Mouse (Mus musculus) G1E (cell line): ENCODE measurements around the gene Sulf2. TPM values are rescaled to one million over a fixed set of nuclear protein-coding genes. Genes with fewer than 3 reads are reported as not detected.

Source experiments
- ATAC-seq: 2 replicates; pipeline ENCODE4 v1.8.0; 2016; ENCODE audit warnings: mild to moderate bottlenecking; ENCODE audit not compliant: insufficient number of reproducible peaks, poor library complexity, low FRiP score, severe bottlenecking; ENCODE audit errors: extremely low read depth
- DNase-seq: peaks from one replicate; pipeline ENCODE4 v3.0.0; 2012; ENCODE audit warnings: low spot score
- H3K27me3 ChIP-seq: 2 replicates; pipeline ENCODE4 v1.6.1; 2012; ENCODE audit warnings: mild to moderate bottlenecking, low read length, inconsistent platforms; ENCODE audit not compliant: insufficient read depth
- H3K36me3 ChIP-seq: replicated peaks from 2 replicates; pipeline ENCODE3; 2012; ENCODE audit warnings: mild to moderate bottlenecking, inconsistent platforms
- H3K4me1 ChIP-seq: 2 replicates; pipeline ENCODE4 v1.6.1; 2012; ENCODE audit warnings: low read depth, low read length, inconsistent platforms, mixed read lengths; ENCODE audit not compliant: insufficient read depth
- H3K4me3 ChIP-seq: 2 replicates; pipeline ENCODE4 v1.5.1; 2012; ENCODE audit warnings: low read depth, mild to moderate bottlenecking, inconsistent platforms, low read length, moderate library complexity, mixed read lengths
- H3K9me3 ChIP-seq: replicated peaks from 2 replicates; pipeline ENCODE4 v1.6.1; 2012; ENCODE audit warnings: inconsistent platforms
- CTCF ChIP-seq: IDR thresholded peaks from 2 replicates; pipeline ENCODE4 v1.5.1; 2012; ENCODE audit warnings: low read depth, low read length, inconsistent platforms, mixed read lengths
- GATA1 ChIP-seq: IDR thresholded peaks from 2 replicates; pipeline ENCODE4 v1.6.1; 2012; ENCODE audit warnings: borderline replicate concordance, low read length, inconsistent platforms, mixed read lengths
- GATA2 ChIP-seq: IDR thresholded peaks from 2 replicates; pipeline ENCODE4 v1.6.1; 2012; ENCODE audit warnings: low read depth, low read length, inconsistent platforms, borderline replicate concordance
- POLR2AphosphoS5 ChIP-seq: IDR thresholded peaks from 2 replicates; pipeline ENCODE4 v1.6.1; 2012; ENCODE audit warnings: low read depth, low read length, inconsistent platforms; ENCODE audit not compliant: insufficient replicate concordance
- TAL1 ChIP-seq: conservative IDR thresholded peaks from 2 replicates; pipeline ENCODE4 v1.6.1; 2012; ENCODE audit warnings: low read depth, low read length, inconsistent platforms, mixed read lengths
- polyA plus RNA-seq: library from polyadenylated mRNA; stranded (reverse); fragments of >175 nt; gene quantifications from 2 replicates; pipeline ENCODE4 v1.2.3, GENCODE M21; 2012
- total RNA-seq, 2 experiments: library from RNA; stranded (forward) in 1 of 2; stranded (reverse) in 1 of 2; fragments of 200-1000 nt in 1 of 2; fragments of >200 nt in 1 of 2; fragmentation: Nextera tagmentation in 1 of 2; gene quantifications; 2 replicates each; pipeline ENCODE4 v1.2.3; 2014 to 2017

The Sulf2 gene
- total and polyA plus RNA-seq, 3 experiments = 0.16 TPM; not detected in 2

- Histone ChIP-seq H3K27me3 (no peaks in the 10 kb centered on the region), H3K4me3 (no peak overlapping the region), H3K4me1 (no peaks in the 10 kb centered on the region), H3K36me3 (no peaks in the 10 kb centered on the region), H3K9me3 (peaks cover 55% of the 10 kb centered on the region)
- TF ChIP-seq TAL1 = no peak
- no peak for TF ChIP-seq GATA2
- no peak for TF ChIP-seq GATA1
- TF ChIP-seq POLR2AphosphoS5 = no peak
- TF ChIP-seq CTCF = no peak
- no peak for ATAC-seq
- no peak for DNase-seq
Observed at GRCm38 (mm10) chr2:166107911-166108310, 47.6 kb downstream of the Sulf2 start.

- H3K9me3 ChIP-seq = peaks cover 47% of the 10 kb centered on the region
- no peak overlapping the region for H3K4me3 ChIP-seq
- no peaks in the 10 kb centered on the region for H3K27me3 ChIP-seq
- no peaks in the 10 kb centered on the region for H3K36me3 ChIP-seq
- no peak for ATAC-seq
- no peaks in the 10 kb centered on the region for H3K4me1 ChIP-seq
- no peak for DNase-seq
- TF ChIP-seq GATA1 (no peak), CTCF (no peak), TAL1 (no peak), GATA2 (no peak), POLR2AphosphoS5 (no peak)
Observed at GRCm38 (mm10) chr2:166106631-166107030, 48.8 kb downstream of the Sulf2 start.

- Histone ChIP-seq H3K4me1 (no peaks in the 10 kb centered on the region), H3K27me3 (no peaks in the 10 kb centered on the region), H3K9me3 (peaks cover 41% of the 10 kb centered on the region), H3K4me3 (no peak overlapping the region), H3K36me3 (no peaks in the 10 kb centered on the region)
- no peak for DNase-seq
- ATAC-seq = no peak
- TF ChIP-seq POLR2AphosphoS5 = no peak
- no peak for TF ChIP-seq TAL1
- no peak for TF ChIP-seq GATA1
- no peak for TF ChIP-seq GATA2
- no peak for TF ChIP-seq CTCF
Observed at GRCm38 (mm10) chr2:166105911-166106310, 49.6 kb downstream of the Sulf2 start.

- H3K27me3 ChIP-seq = no peaks in the 10 kb centered on the region
- TF ChIP-seq TAL1 = no peak
- peaks cover 31% of the 10 kb centered on the region for H3K9me3 ChIP-seq
- ATAC-seq (no peak), DNase-seq (no peak)
- no peak overlapping the region for H3K4me3 ChIP-seq
- H3K36me3 ChIP-seq = no peaks in the 10 kb centered on the region
- no peaks in the 10 kb centered on the region for H3K4me1 ChIP-seq
Observed at GRCm38 (mm10) chr2:166102893-166103292, 52.6 kb downstream of the Sulf2 start.

- H3K9me3 ChIP-seq = peaks cover 19% of the 10 kb centered on the region
- ATAC-seq (no peak), DNase-seq (no peak)
- no peaks in the 10 kb centered on the region for H3K4me1 ChIP-seq
- H3K36me3 ChIP-seq = no peaks in the 10 kb centered on the region
- no peaks in the 10 kb centered on the region for H3K27me3 ChIP-seq
- no peak overlapping the region for H3K4me3 ChIP-seq
- TF ChIP-seq POLR2AphosphoS5 (no peak), TAL1 (no peak), GATA2 (no peak), CTCF (no peak), GATA1 (no peak)
Observed at GRCm38 (mm10) chr2:166100309-166101262, 54.9 kb downstream of the Sulf2 start.

- Histone ChIP-seq H3K9me3 (peaks cover 24% of the 10 kb centered on the region), H3K27me3 (no peaks in the 10 kb centered on the region), H3K36me3 (no peaks in the 10 kb centered on the region), H3K4me3 (no peak overlapping the region), H3K4me1 (no peaks in the 10 kb centered on the region)
- DNase-seq = no peak
- TF ChIP-seq POLR2AphosphoS5 = no peak
- TF ChIP-seq CTCF = no peak
- TF ChIP-seq TAL1 = no peak
- no peak for ATAC-seq
Observed at GRCm38 (mm10) chr2:166098292-166098933, 57.0 kb downstream of the Sulf2 start.
